Mouse (Mus musculus): ENCODE results near the gene Vamp9. TPM values are rescaled to one million over a fixed set of nuclear protein-coding genes. Genes with fewer than 3 reads are reported as not detected.

Vamp9 gene
- total and polyA plus RNA-seq, 3 experiments: 0.36 TPM; not detected in 2

DNA sequence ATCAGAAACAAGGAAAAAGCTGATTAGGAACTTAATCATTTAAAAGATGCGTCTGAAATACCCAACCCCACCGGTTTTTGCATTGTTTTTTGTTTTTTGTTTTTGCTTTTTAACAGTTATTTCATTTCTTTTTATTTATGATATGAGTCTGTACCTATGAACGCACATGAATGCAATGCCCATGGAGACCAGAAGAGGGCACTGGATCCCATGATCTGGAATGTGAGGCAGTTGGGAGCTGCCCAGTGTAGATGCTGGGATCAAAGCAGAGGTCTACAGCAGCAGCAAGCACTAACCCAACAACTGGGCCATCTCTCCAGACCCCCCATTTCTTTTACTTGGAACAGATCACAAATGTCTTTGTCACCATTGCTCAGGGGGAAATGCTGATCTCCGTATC lies 21.9 kb downstream of the Vamp9 start:
- TF ChIP-seq EP300 (IDR thresholded peaks at IDR 0.05; ENCODE audit: insufficient read depth, low read depth, low read length) (no peak), CTCF (IDR thresholded peaks at IDR 0.05) (peak; percentile 79)
- Histone ChIP-seq H3K4me1 (ENCODE audit: control insufficient read depth, insufficient read depth, low read length) (no peaks in the 10 kb centered on the region), H3K79me2 (replicated peaks; ENCODE audit: control insufficient read depth, insufficient read depth, low read length) (no peaks in the 10 kb centered on the region), H3K27me3 (ENCODE audit: control insufficient read depth, insufficient read depth, low read length) (no peaks in the 10 kb centered on the region), H3K9ac (ENCODE audit: low read depth, low read length) (no peak overlapping the region), H3K36me3 (ENCODE audit: control insufficient read depth, insufficient read depth, low read length) (no peaks in the 10 kb centered on the region), H3K4me3 (no peak overlapping the region), H3K27ac (no peak overlapping the region)
- intact Hi-C loops (cut with DNase I): loop anchor here (5.0 kb wide), 2 partner anchors 109 to 314 kb away; partner anchors contain the start of genes Enoph1 and Hnrnpdl
- DNase-seq: peak; percentile 35 to 56
- WGBS: 52% methylated on average over 4 of the region's 4 CpGs

DNA sequence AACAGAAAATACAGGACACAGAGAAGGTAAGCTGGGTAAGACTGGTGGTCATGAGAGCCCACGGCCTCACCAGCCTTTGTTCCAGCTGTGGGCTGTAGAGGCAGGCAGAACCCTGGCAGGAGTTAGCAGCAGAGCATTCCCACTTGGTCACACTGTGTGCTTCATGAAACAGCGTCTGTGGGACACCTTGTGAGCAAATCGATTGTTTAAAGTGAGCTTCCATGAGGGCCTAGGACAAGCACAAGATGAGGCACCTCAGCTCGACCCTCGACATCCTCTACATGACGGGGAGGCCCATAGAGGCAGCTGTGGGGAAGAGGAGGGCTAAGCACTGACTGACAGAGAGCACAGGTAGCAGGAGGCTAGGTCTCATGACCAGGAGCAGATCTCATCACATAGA lies 25.9 kb downstream of the Vamp9 start:
- no peak overlapping the region for H3K4me3 ChIP-seq
- no peak for DNase-seq
- H3K4me1 ChIP-seq (ENCODE audit: control insufficient read depth, insufficient read depth, low read length): no peaks in the 10 kb centered on the region
- TF ChIP-seq POLR2A (IDR thresholded peaks at IDR 0.05; ENCODE audit: insufficient read depth, low read depth, low read length) (no peak), EP300 (IDR thresholded peaks at IDR 0.05; ENCODE audit: insufficient read depth, low read depth, low read length) (no peak)
- no peaks in the 10 kb centered on the region for H3K36me3 ChIP-seq (ENCODE audit: control insufficient read depth, insufficient read depth, low read length)
- no peak overlapping the region for H3K27ac ChIP-seq
- H3K27me3 ChIP-seq (ENCODE audit: control insufficient read depth, insufficient read depth, low read length): no peaks in the 10 kb centered on the region
- no peaks in the 10 kb centered on the region for H3K79me2 ChIP-seq (replicated peaks; ENCODE audit: control insufficient read depth, insufficient read depth, low read length)
- H3K9ac ChIP-seq (ENCODE audit: low read depth, low read length): no peak overlapping the region
- intact Hi-C loops (cut with DNase I): no loop called here
- WGBS: 79% methylated on average over 6 of the region's 6 CpGs

DNA sequence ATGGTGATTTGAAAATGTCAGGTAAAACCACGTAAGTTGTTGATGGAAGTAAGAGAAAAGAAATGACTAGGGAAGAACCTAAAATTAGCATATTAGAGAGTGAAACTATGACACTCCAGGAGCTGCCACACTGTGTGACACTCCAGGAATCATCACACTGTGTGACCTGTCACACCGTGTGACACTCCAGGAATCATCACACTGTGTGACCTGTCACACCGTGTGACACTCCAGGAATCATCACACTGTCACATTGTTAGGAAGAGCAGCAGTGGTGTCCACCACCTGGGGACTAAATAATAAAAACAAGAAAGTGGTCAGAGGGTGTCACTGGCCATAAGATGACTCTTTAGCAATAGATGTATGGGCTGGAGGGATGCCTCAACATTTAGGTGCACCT lies 33.4 kb downstream of the Vamp9 start:
- TF ChIP-seq EP300 (IDR thresholded peaks at IDR 0.05; ENCODE audit: insufficient read depth, low read depth, low read length) (no peak), POLR2A (IDR thresholded peaks at IDR 0.05; ENCODE audit: insufficient read depth, low read depth, low read length) (no peak), CTCF (IDR thresholded peaks at IDR 0.05) (no peak)
- no peak for DNase-seq
- Histone ChIP-seq H3K79me2 (replicated peaks; ENCODE audit: control insufficient read depth, insufficient read depth, low read length) (no peaks in the 10 kb centered on the region), H3K4me3 (no peak overlapping the region), H3K27ac (no peak overlapping the region), H3K9ac (ENCODE audit: low read depth, low read length) (no peak overlapping the region), H3K27me3 (ENCODE audit: control insufficient read depth, insufficient read depth, low read length) (no peaks in the 10 kb centered on the region), H3K36me3 (ENCODE audit: control insufficient read depth, insufficient read depth, low read length) (no peaks in the 10 kb centered on the region), H3K4me1 (ENCODE audit: control insufficient read depth, insufficient read depth, low read length) (no peaks in the 10 kb centered on the region)
- 85% methylated on average over 3 of the region's 3 CpGs for WGBS
- intact Hi-C loops (cut with DNase I): no loop called here

DNA sequence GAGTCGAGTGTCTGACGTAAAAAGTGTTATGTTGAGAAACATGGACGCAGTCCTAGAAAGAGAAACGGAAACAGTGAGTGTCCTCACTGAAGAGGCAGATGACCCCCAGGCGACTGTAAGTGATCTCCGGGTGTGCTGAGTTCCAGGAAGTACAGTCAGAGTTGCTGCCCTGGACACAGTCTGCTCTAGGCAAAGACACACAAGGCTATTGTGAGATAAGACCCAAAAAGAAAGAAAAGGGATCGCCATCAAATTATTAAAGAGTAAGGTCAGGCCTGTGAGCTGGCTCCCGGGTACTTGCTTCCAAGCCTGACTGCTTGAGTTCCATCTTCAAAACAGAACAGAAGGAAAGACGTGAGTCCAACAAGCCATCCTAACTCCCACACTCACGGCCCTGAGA lies 35.2 kb downstream of the Vamp9 start:
- WGBS: 65% methylated on average over 10 of the region's 10 CpGs
- no peak for DNase-seq
- TF ChIP-seq EP300 (IDR thresholded peaks at IDR 0.05; ENCODE audit: insufficient read depth, low read depth, low read length) (no peak), POLR2A (IDR thresholded peaks at IDR 0.05; ENCODE audit: insufficient read depth, low read depth, low read length) (no peak), CTCF (IDR thresholded peaks at IDR 0.05) (no peak)

DNA sequence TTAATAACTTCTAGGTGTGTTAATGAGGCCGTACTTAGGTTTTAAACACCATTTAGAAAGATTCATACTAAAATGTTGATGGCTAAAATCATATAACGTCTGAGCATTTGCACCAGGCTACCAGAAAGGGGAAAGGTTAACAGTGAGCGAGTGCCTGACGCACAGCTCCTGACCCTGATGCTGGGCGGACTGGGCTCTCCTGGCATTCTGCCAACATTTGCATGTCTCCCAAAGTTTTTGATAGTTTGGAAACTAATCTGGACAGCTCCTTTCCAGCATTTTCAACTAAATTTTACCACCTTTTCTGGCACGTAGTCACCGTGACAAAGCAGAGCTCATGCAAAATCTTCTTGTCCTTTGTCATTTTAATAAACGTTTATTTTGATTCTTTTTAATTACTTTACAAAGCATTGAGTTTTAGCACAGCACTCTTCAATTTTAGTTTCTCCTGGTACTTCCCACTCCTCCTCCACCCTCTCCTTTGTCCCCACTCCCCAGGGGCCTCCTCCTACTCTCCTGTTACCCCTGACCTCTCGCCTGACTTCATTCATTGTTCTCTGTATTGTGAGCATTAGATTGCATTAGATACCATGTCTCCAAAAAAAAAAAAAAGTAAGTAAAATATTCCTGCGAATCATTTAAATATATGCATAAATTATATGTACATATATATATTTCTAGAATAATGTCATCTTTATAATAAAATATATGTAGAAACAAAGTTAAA lies 35.9 kb downstream of the Vamp9 start:
- no peaks in the 10 kb centered on the region for H3K27me3 ChIP-seq (ENCODE audit: control insufficient read depth, insufficient read depth, low read length)
- H3K27ac ChIP-seq: no peak overlapping the region
- no peaks in the 10 kb centered on the region for H3K4me1 ChIP-seq (ENCODE audit: control insufficient read depth, insufficient read depth, low read length)
- DNase-seq: no peak
- intact Hi-C loops (cut with DNase I): no loop called here
- H3K9ac ChIP-seq (ENCODE audit: low read depth, low read length): no peak overlapping the region
- no peak overlapping the region for H3K4me3 ChIP-seq
- TF ChIP-seq POLR2A (IDR thresholded peaks at IDR 0.05; ENCODE audit: insufficient read depth, low read depth, low read length) (no peak), EP300 (IDR thresholded peaks at IDR 0.05; ENCODE audit: insufficient read depth, low read depth, low read length) (no peak), CTCF (IDR thresholded peaks at IDR 0.05) (no peak)
- no peaks in the 10 kb centered on the region for H3K36me3 ChIP-seq (ENCODE audit: control insufficient read depth, insufficient read depth, low read length)
- WGBS: 50% methylated on average over 10 of the region's 10 CpGs
- no peaks in the 10 kb centered on the region for H3K79me2 ChIP-seq (replicated peaks; ENCODE audit: control insufficient read depth, insufficient read depth, low read length)

More for the DNA sequence above, 35.2 kb downstream of the Vamp9 start:
- Histone ChIP-seq H3K4me3 (no peak overlapping the region), H3K27ac (no peak overlapping the region), H3K4me1 (ENCODE audit: control insufficient read depth, insufficient read depth, low read length) (no peaks in the 10 kb centered on the region), H3K27me3 (ENCODE audit: control insufficient read depth, insufficient read depth, low read length) (no peaks in the 10 kb centered on the region), H3K36me3 (ENCODE audit: control insufficient read depth, insufficient read depth, low read length) (no peaks in the 10 kb centered on the region), H3K9ac (ENCODE audit: low read depth, low read length) (no peak overlapping the region), H3K79me2 (replicated peaks; ENCODE audit: control insufficient read depth, insufficient read depth, low read length) (no peaks in the 10 kb centered on the region)
- intact Hi-C loops (cut with DNase I): no loop called here

DNA sequence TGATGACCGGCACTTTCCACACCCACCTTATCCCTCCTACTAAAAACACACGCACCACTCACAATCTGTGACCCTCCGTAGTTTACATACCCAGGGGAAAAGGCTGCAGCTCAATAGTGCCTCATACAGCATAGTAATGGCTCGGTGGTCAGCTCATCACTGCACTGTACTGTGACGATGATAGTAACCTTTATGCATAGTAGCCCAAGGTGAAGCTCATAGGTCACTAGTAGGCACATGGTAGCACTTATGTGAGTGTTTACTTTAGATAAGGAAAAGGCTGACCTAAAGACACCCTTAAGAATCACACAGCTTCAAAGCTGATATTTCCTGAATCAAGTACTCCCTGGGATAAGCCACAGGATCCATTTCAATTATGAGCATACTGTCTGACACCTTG lies 46.5 kb downstream of the Vamp9 start:
- Histone ChIP-seq H3K9ac (ENCODE audit: low read depth, low read length) (no peak overlapping the region), H3K4me1 (ENCODE audit: control insufficient read depth, insufficient read depth, low read length) (no peaks in the 10 kb centered on the region), H3K27ac (no peak overlapping the region), H3K36me3 (ENCODE audit: control insufficient read depth, insufficient read depth, low read length) (no peaks in the 10 kb centered on the region), H3K79me2 (replicated peaks; ENCODE audit: control insufficient read depth, insufficient read depth, low read length) (no peaks in the 10 kb centered on the region), H3K4me3 (no peak overlapping the region), H3K27me3 (ENCODE audit: control insufficient read depth, insufficient read depth, low read length) (no peaks in the 10 kb centered on the region)
- intact Hi-C loops (cut with DNase I): no loop called here
- WGBS: 63% methylated on average over 5 of the region's 5 CpGs
- TF ChIP-seq EP300 (IDR thresholded peaks at IDR 0.05; ENCODE audit: insufficient read depth, low read depth, low read length) (no peak), CTCF (IDR thresholded peaks at IDR 0.05) (no peak), POLR2A (IDR thresholded peaks at IDR 0.05; ENCODE audit: insufficient read depth, low read depth, low read length) (no peak)
- DNase-seq: no peak
